20 mouse cellular contexts compared by ENCODE assay signal in genomic region chr6:114214393-114214792, GRCm38 (mm10).
DNase-seq lines count a peak whose midpoint lies in the region; ATAC-seq lines count a peak whose summit lies in the region.
"Had no signal": no experiment of that assay in that cellular context is flagged by ENCODE, and none has a peak within 500 bp of the region (broad histone marks: within the 10 kb centered on the region; RNA-seq: fewer than 3 reads in every experiment).

No protein-coding gene starts in this region.

- H3K9me3 ChIP-seq in heart, embryonic 10.5 days: no peaks in the 10 kb centered on the region
- no peaks in the 10 kb centered on the region for H3K9me3 ChIP-seq in neural tube, embryonic 15.5 days (replicated peaks)
- H3K9me3 ChIP-seq: embryonic facial prominence, embryonic 13.5 days; forebrain, embryonic 12.5 days; heart, embryonic 13.5 days; hindbrain, embryonic 12.5 days had no signal

- H3K27ac ChIP-seq in heart, embryonic 10.5 days: no peak overlapping the region
- H3K27ac ChIP-seq in neural tube, embryonic 15.5 days (replicated peaks): peak overlapping the region; percentile 69
- H3K27ac ChIP-seq: embryonic facial prominence, embryonic 13.5 days; forebrain, embryonic 12.5 days; heart, embryonic 13.5 days; hindbrain, embryonic 12.5 days had no signal

- WGBS in heart, embryonic 10.5 days: 73% methylated on average over 4 of the region's 4 CpGs
- 80% methylated on average over 4 of the region's 4 CpGs for WGBS in neural tube, embryonic 15.5 days

- ATAC-seq in neural tube, embryonic 15.5 days (ENCODE audit: low FRiP score): no peak
- ATAC-seq in activated CD4-positive, CD25-positive, alpha-beta regulatory T cell, adult 4 months: no peak
- ATAC-seq: forebrain, embryonic 16.5 days; inflammation-experienced regulatory T-cells, adult 6 months; intestine, postnatal 0 days; Patski had no signal

- H3K36me3 ChIP-seq in heart, embryonic 10.5 days: no peaks in the 10 kb centered on the region
- H3K36me3 ChIP-seq in neural tube, embryonic 15.5 days: no peaks in the 10 kb centered on the region
- H3K36me3 ChIP-seq: embryonic facial prominence, embryonic 13.5 days; forebrain, embryonic 12.5 days; heart, embryonic 13.5 days; hindbrain, embryonic 12.5 days had no signal

- H3K9ac ChIP-seq in neural tube, embryonic 15.5 days (replicated peaks): no peak overlapping the region
- H3K9ac ChIP-seq: embryonic facial prominence, embryonic 13.5 days; forebrain, embryonic 12.5 days; heart, embryonic 13.5 days; hindbrain, embryonic 12.5 days had no signal

- no peaks in the 10 kb centered on the region for H3K4me1 ChIP-seq in heart, embryonic 10.5 days
- peaks cover 23% of the 10 kb centered on the region for H3K4me1 ChIP-seq in neural tube, embryonic 15.5 days
- H3K4me1 ChIP-seq: embryonic facial prominence, embryonic 13.5 days; heart, embryonic 13.5 days had no signal

- H3K27me3 ChIP-seq in heart, embryonic 10.5 days (ENCODE audit: insufficient read depth, poor library complexity, severe bottlenecking): peaks cover 37% of the 10 kb centered on the region
- no peaks in the 10 kb centered on the region; the same call in 1 of the 2 replicates for H3K27me3 ChIP-seq in neural tube, embryonic 15.5 days (replicated peaks)
- H3K27me3 ChIP-seq: embryonic facial prominence, embryonic 13.5 days; forebrain, embryonic 12.5 days had no signal

- DNase-seq in adrenal gland, postnatal 10 days: peak; percentile 10
- no peak for DNase-seq in adrenal gland, postnatal 4 days (ENCODE audit: low spot score in 2 of 2)
- DNase-seq in heart, adult 8-10 months (ENCODE audit: low spot score): peak; percentile 24
- no peak for DNase-seq in heart, embryonic 10.5 days (ENCODE audit: low spot score)
- no peak for DNase-seq in neural tube, embryonic 10.5 days (ENCODE audit: extremely low spot score, low spot score)
- DNase-seq: cerebellum, adult 18-20 months; cerebellum, adult 9-11 months; cerebellum, postnatal 36 days; gastrocnemius, postnatal 10 days; kidney, adult 8-10 months had no signal

- no peak overlapping the region for H3K4me3 ChIP-seq in heart, embryonic 10.5 days
- no peak overlapping the region for H3K4me3 ChIP-seq in neural tube, embryonic 15.5 days (replicated peaks)
- H3K4me3 ChIP-seq: embryonic facial prominence, embryonic 13.5 days; forebrain, embryonic 12.5 days; heart, embryonic 13.5 days; hindbrain, embryonic 12.5 days had no signal

- no peak overlapping the region for H3K4me2 ChIP-seq in neural tube, embryonic 15.5 days
- H3K4me2 ChIP-seq: embryonic facial prominence, embryonic 13.5 days; forebrain, embryonic 12.5 days; heart, embryonic 13.5 days; hindbrain, embryonic 12.5 days had no signal

Comparison
In these comparisons a context has a peak if more than half of its experiments do, and no peak if none do; other contexts are left out.
1. DNase-seq: peak in adrenal gland, postnatal 10 days (single experiment) and heart, adult 8-10 months (single experiment); none in adrenal gland, postnatal 4 days (0 of 2), heart, embryonic 10.5 days (single experiment) and neural tube, embryonic 10.5 days (single experiment).